Mouse (Mus musculus) ES-E14 (cell line): ENCODE data around the gene Ola1. TPM values are rescaled to one million over a fixed set of nuclear protein-coding genes. Genes with fewer than 3 reads are reported as not detected.

Source experiments
- DNase-seq: peaks from one replicate; pipeline ENCODE4 v3.0.0-alpha.2; 2013; ENCODE audit warnings: low read depth, low spot score
- H3K27ac ChIP-seq: 2 replicates; pipeline ENCODE4 v1.5.1; 2012; ENCODE audit warnings: low read depth, mild to moderate bottlenecking, low read length, moderate library complexity, mixed read lengths; ENCODE audit not compliant: poor library complexity, insufficient read depth, severe bottlenecking
- H3K36me3 ChIP-seq: 2 replicates; pipeline ENCODE4 v1.6.1; 2012; ENCODE audit warnings: mild to moderate bottlenecking, low read length, moderate library complexity, mixed read lengths; ENCODE audit not compliant: control insufficient read depth, poor library complexity, insufficient read depth, severe bottlenecking
- H3K4me1 ChIP-seq, 2 experiments: fragments of 150-350 bp in 1 of 2; sonication (generic) in 1 of 2; 2 replicates each; pipeline ENCODE4 v1.6.1; 2012; ENCODE audit warnings: low read length in 2 of 2, mild to moderate bottlenecking in 1 of 2, mixed read lengths in 1 of 2; ENCODE audit not compliant: control insufficient read depth in 2 of 2, insufficient read depth in 2 of 2, poor library complexity in 1 of 2
- H3K4me3 ChIP-seq, 2 experiments: fragments of 150-350 bp in 1 of 2; sonication (generic) in 1 of 2; 2 replicates each; pipeline ENCODE4 v1.5.1; 2012; ENCODE audit warnings: low read length in 2 of 2, low read depth in 1 of 2, mild to moderate bottlenecking in 1 of 2, mixed read lengths in 1 of 2; ENCODE audit not compliant: insufficient read depth in 1 of 2, poor library complexity in 1 of 2, severe bottlenecking in 1 of 2
- H3K9ac ChIP-seq: 2 replicates; pipeline ENCODE4 v1.6.1; 2012; ENCODE audit warnings: low read depth, mild to moderate bottlenecking, low read length, mixed read lengths; ENCODE audit not compliant: poor library complexity, insufficient read depth, severe bottlenecking
- H3K9me3 ChIP-seq: fragments of 150-350 bp; sonication (generic); 2 replicates; pipeline ENCODE4 v1.6.1; 2012; ENCODE audit warnings: low read depth, mild to moderate bottlenecking, low read length; ENCODE audit not compliant: control insufficient read depth, insufficient read depth
- CHD2 ChIP-seq: IDR thresholded peaks from 2 replicates; pipeline ENCODE4 v1.6.1; 2014; ENCODE audit warnings: mild to moderate bottlenecking, low read depth, low read length, inconsistent platforms
- HCFC1 ChIP-seq: IDR thresholded peaks from 2 replicates; pipeline ENCODE4 v1.6.1; 2012; ENCODE audit warnings: low read length, inconsistent platforms, borderline replicate concordance; ENCODE audit not compliant: insufficient read depth
- MAFK ChIP-seq: IDR thresholded peaks from 2 replicates; pipeline ENCODE4 v1.6.1; 2014; ENCODE audit warnings: mild to moderate bottlenecking, low read depth, low read length, inconsistent platforms; ENCODE audit not compliant: insufficient read depth
- ZC3H11A ChIP-seq: IDR thresholded peaks from 2 replicates; pipeline ENCODE4 v1.6.1; 2012; ENCODE audit warnings: low read depth, mild to moderate bottlenecking, inconsistent platforms, low read length, borderline replicate concordance
- ZNF384 ChIP-seq: IDR thresholded peaks from 2 replicates; pipeline ENCODE4 v1.6.1; 2012; ENCODE audit warnings: low read depth, low read length, inconsistent platforms
- in situ Hi-C, 2 experiments: fragments of 600-800 bp; cut with MboI; formaldehyde crosslinking; loops; one replicate each; pipeline ENCODE4 v1.15.1; 2025; ENCODE audit warnings: low sequenced_read_pairs in 2 of 2, inconsistent platforms in 1 of 2; ENCODE audit not compliant: unreplicated experiment in 2 of 2
- total RNA-seq: library from RNA; depleted of rRNA; stranded (reverse); fragments of 300-350 nt; gene quantifications from 2 replicates; pipeline ENCODE4 v1.2.3, GENCODE M21; 2012

Ola1 gene
- total RNA-seq, 1 experiment = 90.5 TPM

- DNase-seq = peak; percentile 82
- no peaks in the 10 kb centered on the region for H3K9me3 ChIP-seq
- 0 out of 2 replicates have a peak overlapping the region, but pooled peaks have one; percentile 18 for H3K27ac ChIP-seq
- peaks cover 0 to 3% of the 10 kb centered on the region in 2 experiments; a peak in 1 of 4 replicates for H3K4me1 ChIP-seq
- in situ Hi-C loops = no loop called here
- TF ChIP-seq HCFC1 = peak; percentile 51; the same call in 1 of the 2 replicates
- no peak for TF ChIP-seq CHD2
- H3K9ac ChIP-seq = peak overlapping the region; percentile 93
- H3K36me3 ChIP-seq = peaks cover 5% of the 10 kb centered on the region
- H3K4me3 ChIP-seq = peak overlapping the region; percentile 85 to 86
Observed at GRCm38 (mm10) chr2:73213871-73214659, 4.7 kb downstream of the Ola1 start.

- TF ChIP-seq ZC3H11A (no peak), CHD2 (no peak), HCFC1 (no peak), ZNF384 (no peak), MAFK (no peak)
- in situ Hi-C loops = no loop called here
Observed at GRCm38 (mm10) chr2:73213539-73213870, 5.2 kb downstream of the Ola1 start.

GRCm38 (mm10) chr2:73204328-73204727, 14.4 kb downstream of the Ola1 start:
- no peak for DNase-seq
- Histone ChIP-seq H3K4me3 (no peak overlapping the region), H3K9ac (no peak overlapping the region), H3K27ac (no peak overlapping the region), H3K4me1 (no peaks in the 10 kb centered on the region), H3K36me3 (peaks cover 6% of the 10 kb centered on the region), H3K9me3 (no peaks in the 10 kb centered on the region)
- TF ChIP-seq MAFK (no peak), ZC3H11A (no peak), CHD2 (no peak), ZNF384 (no peak), HCFC1 (no peak)
- in situ Hi-C loops = no loop called here

More at GRCm38 (mm10) chr2:73213539-73213870, 5.2 kb downstream of the Ola1 start:
- peak; percentile 27 for DNase-seq
- Histone ChIP-seq H3K9me3 (no peaks in the 10 kb centered on the region), H3K4me3 (peak overlapping the region; percentile 85 to 86), H3K27ac (no peak overlapping the region), H3K9ac (peak overlapping the region; percentile 89), H3K36me3 (peaks cover 5% of the 10 kb centered on the region), H3K4me1 (peaks cover 0 to 3% of the 10 kb centered on the region in 2 experiments; a peak in 1 of 4 replicates)

- TF ChIP-seq ZNF384 (no peak), CHD2 (no peak), MAFK (no peak), ZC3H11A (no peak), HCFC1 (no peak)
- Histone ChIP-seq H3K9me3 (no peaks in the 10 kb centered on the region), H3K4me1 (no peaks in the 10 kb centered on the region), H3K4me3 (no peak overlapping the region), H3K36me3 (no peaks in the 10 kb centered on the region), H3K9ac (no peak overlapping the region), H3K27ac (no peak overlapping the region)
- no peak for DNase-seq
- in situ Hi-C loops = no loop called here
Observed at GRCm38 (mm10) chr2:73188488-73188887, 30.2 kb downstream of the Ola1 start.
